Mouse (Mus musculus) splenic B cell, adult 2 months (primary cell): ENCODE results near the gene Rtkn2.

Experiments
- DNase-seq: peaks from one replicate; pipeline ENCODE4 v3.0.0-alpha.2; 2011; ENCODE audit warnings: low read depth, low spot score
- H3K27me3 ChIP-seq: 2 replicates; pipeline ENCODE4 v1.6.1; 2012; ENCODE audit warnings: mild to moderate bottlenecking, low read length, moderate library complexity, mixed read lengths; ENCODE audit not compliant: control insufficient read depth, poor library complexity, insufficient read depth, severe bottlenecking
- H3K36me3 ChIP-seq: 2 replicates; pipeline ENCODE4 v1.6.1; 2012; ENCODE audit warnings: mild to moderate bottlenecking, low read length, moderate library complexity, mixed read lengths; ENCODE audit not compliant: control insufficient read depth, poor library complexity, insufficient read depth, severe bottlenecking

The Rtkn2 gene

GRCm38 (mm10) chr10:67979401-67980157 is at the start of gene Rtkn2:
Rtkn2 (plus strand) TSS chr10:67979570.
- H3K36me3 ChIP-seq: no peaks in the 10 kb centered on the region
- peak; percentile 91 for DNase-seq
- H3K27me3 ChIP-seq: no peaks in the 10 kb centered on the region

DNA sequence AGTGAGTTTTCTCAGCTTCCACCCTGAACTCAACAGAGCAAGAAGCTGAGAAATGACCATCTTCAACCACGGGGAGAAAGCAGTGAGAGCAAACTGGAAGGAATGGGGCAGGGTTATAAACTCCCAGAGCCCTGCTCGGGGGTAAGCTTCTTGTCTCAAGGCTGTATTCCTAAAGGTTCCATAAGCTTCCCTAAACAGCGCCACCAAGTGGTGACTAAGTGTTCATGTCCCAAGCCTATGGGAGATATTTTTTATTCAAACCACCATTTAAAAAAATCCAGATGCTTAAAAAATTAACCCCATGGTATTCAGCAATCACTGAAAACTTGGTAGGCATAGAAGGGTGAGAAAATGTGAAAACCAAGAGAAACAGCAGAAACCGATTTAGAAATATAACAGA is 48.0 kb upstream of the Rtkn2 start:
- no peak for DNase-seq
- H3K27me3 ChIP-seq: no peaks in the 10 kb centered on the region
- H3K36me3 ChIP-seq: no peaks in the 10 kb centered on the region

GRCm38 (mm10) chr10:67932780-67933179 is 46.6 kb upstream of the Rtkn2 start:
- DNase-seq: no peak

DNA sequence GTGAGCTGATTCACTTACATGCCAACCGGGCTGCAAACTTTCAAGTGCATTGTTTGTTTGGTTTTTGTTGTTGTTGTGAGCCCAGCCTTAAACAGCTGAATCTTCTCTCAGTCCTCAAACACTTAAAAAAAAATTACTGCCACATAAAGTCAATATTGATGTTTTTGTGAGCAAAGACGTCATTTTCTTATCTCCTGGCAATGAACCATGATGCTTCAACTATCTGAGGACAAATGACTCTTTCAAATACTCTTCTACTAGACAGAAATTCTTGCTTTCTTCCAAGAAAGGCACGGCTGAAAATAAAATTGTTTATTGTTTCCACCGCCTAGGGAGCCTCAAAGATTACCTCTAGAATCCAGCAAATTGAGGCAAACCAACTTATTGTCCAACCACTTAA is 42.4 kb upstream of the Rtkn2 start:
- Histone ChIP-seq H3K36me3 (no peaks in the 10 kb centered on the region), H3K27me3 (no peaks in the 10 kb centered on the region)
- DNase-seq: no peak

More at GRCm38 (mm10) chr10:67932780-67933179, 46.6 kb upstream of the Rtkn2 start:
- no peaks in the 10 kb centered on the region for H3K36me3 ChIP-seq
- H3K27me3 ChIP-seq: no peaks in the 10 kb centered on the region

DNA sequence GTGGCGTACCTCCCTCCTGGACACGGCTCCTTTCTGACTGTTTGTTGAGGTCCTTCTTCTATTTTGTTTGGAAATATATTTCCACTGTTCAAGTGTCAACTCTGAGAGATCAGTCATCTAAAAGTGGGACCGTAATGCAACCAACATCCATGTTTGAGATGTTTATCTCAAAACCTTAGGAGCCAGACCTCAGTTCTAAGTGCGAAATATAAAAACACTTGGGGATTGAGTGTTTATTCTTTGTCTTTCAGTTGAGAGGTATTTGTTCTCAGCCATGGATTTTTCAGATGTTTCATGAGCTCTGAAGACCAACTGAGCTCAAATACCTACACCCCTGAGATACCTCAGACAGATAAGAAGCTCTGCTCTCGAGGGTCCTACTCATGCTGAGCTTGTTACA is 41.6 kb upstream of the Rtkn2 start:
- no peak for DNase-seq
- Histone ChIP-seq H3K27me3 (no peaks in the 10 kb centered on the region), H3K36me3 (no peaks in the 10 kb centered on the region)

- Histone ChIP-seq H3K36me3 (no peaks in the 10 kb centered on the region), H3K27me3 (no peaks in the 10 kb centered on the region)
- no peak for DNase-seq
These were observed 39.8 kb upstream of the Rtkn2 start for GRCm38 (mm10) chr10:67939546-67939945.

GRCm38 (mm10) chr10:67943513-67943912 is 35.9 kb upstream of the Rtkn2 start:
- Histone ChIP-seq H3K27me3 (no peaks in the 10 kb centered on the region), H3K36me3 (no peaks in the 10 kb centered on the region)
- DNase-seq: peak; percentile 6

DNA sequence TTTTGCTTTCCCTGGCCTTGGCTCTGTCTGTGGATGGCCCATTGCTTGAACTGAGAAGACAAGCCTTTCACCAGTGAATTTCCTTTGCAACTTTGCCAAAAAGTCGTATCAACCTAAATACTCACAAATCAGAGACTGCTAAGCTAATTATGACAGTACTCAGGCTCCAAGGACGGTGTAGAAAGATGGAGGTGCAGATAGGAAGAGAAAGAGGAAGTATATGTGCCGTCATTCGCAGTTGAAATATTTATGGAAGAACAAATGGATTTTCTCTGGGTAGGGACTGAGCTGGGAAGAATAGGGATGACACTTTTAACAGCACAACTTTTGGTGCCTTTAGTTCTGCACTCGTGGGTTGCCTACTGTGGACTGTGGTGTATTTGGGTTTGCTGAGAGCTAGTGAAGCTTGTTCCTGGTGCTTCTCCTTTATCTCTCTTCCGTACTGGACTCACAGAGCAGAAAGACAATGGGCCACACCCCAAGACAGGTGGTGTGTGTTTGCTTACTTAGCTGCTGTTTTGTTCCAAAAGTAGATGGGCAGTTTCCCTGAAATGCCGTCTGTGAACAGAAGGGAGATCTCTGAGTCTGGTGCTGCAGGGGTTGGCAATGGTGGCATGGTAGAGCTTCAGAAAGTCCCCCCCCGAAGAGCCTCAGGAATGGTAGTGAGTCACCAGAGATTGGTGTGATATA is 29.2 kb upstream of the Rtkn2 start:
- peak; percentile 13 for DNase-seq
- Histone ChIP-seq H3K27me3 (no peaks in the 10 kb centered on the region), H3K36me3 (no peaks in the 10 kb centered on the region)

- Histone ChIP-seq H3K36me3 (no peaks in the 10 kb centered on the region), H3K27me3 (no peaks in the 10 kb centered on the region)
- no peak for DNase-seq
These were observed 27.7 kb upstream of the Rtkn2 start for GRCm38 (mm10) chr10:67951690-67952089.

DNA sequence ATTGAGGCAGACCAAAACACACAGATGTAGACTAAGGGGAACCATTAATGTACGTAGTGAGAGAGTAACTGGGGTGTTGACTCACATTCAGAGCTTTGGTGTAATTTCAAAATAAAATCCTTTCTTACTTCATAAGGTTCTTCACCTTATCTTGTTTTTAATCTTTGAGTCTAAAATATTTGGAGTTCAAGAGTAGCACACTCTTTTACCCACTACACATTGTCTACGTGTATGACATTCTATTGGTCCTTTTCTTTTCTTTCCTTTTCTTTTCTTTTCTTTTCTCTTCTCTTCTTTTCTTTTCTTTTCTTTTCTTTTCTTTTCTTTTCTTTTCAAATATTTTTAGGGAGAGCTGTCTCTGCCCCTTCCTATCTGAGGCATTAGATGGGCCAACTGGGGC is 23.4 kb upstream of the Rtkn2 start:
- no peaks in the 10 kb centered on the region for H3K36me3 ChIP-seq
- DNase-seq: no peak
- no peaks in the 10 kb centered on the region for H3K27me3 ChIP-seq

DNA sequence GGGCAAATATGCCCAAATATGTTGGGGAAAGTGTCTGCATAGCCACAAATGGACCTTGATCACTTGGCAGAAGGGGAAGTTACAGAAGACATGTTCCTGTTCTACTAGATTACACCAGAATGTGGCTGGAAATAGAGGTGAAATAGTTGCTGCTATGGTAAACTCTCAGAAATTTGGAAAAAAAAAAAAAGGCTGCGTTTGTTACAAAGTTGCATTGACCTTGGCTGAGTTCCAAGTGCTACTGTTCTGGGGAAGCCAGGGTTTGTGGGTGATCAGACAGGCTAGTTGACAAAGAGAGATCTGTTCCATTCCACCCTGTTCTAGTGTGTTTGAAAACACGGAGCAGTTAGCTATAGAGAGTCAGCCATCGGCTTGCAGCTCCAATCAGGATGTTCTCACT is 19.4 kb upstream of the Rtkn2 start:
- no peaks in the 10 kb centered on the region for H3K27me3 ChIP-seq
- DNase-seq: no peak

DNA sequence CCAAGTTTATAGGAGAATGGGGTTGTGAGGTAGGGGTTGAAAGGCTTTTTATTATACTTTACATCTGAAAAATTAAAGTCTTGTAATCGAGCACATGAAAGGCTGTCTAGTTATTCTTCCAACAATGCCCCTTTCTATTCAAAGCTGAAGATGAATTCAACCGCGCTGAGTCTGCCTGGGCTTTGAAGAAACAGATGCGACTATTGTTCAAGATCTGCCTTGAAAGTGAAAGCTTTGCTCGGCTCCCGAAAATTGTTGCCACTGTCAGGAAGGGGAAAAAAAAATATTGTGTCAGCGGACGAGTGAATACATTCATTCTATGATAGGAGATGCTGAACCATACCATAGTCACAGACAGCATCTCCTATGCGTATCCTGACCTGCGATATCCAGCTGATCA is 16.9 kb upstream of the Rtkn2 start:
- Histone ChIP-seq H3K36me3 (no peaks in the 10 kb centered on the region), H3K27me3 (no peaks in the 10 kb centered on the region)
- no peak for DNase-seq

More for the DNA sequence above, 19.4 kb upstream of the Rtkn2 start:
- H3K36me3 ChIP-seq: no peaks in the 10 kb centered on the region

- DNase-seq: no peak
- Histone ChIP-seq H3K36me3 (no peaks in the 10 kb centered on the region), H3K27me3 (no peaks in the 10 kb centered on the region)
These were observed 15.3 kb upstream of the Rtkn2 start for GRCm38 (mm10) chr10:67964060-67964459.

- H3K36me3 ChIP-seq: no peaks in the 10 kb centered on the region
- no peaks in the 10 kb centered on the region for H3K27me3 ChIP-seq
- no peak for DNase-seq
These were observed 14.0 kb upstream of the Rtkn2 start for GRCm38 (mm10) chr10:67965251-67965986.

DNA sequence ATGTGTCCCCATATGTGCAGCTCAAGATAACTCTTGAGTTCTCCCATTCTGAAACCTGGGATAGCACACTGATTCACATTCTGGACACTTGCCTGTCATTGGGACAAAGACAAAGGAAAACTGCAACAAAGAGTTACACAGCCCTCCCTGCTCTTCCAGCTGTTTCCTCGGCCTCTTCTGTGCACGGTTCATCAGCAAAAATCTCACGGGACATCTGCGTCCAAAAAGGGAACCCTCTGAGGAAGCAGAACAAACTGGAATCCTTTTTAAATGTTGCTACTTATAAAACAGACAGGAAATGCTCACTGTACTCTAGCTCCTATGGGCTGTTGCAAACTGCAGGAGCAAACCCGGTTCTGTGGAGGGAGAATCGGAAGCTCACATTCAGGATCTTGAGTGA is 13.3 kb upstream of the Rtkn2 start:
- H3K36me3 ChIP-seq: no peaks in the 10 kb centered on the region
- no peaks in the 10 kb centered on the region for H3K27me3 ChIP-seq
- no peak for DNase-seq
